Mouse (Mus musculus) embryonic facial prominence, embryonic 12.5 days (tissue): ENCODE measurements at regions not wholly inside any gene's neighbourhood (a gene's known extent, or its start where the extent isn't known, plus 50 kb on each side); places are given as distances from the start of the nearest gene placed in this dataset.

ENCODE experiments used
- ATAC-seq: fragments of 200-750 bp; cut with Nextera tagmentation; 2 replicates; pipeline ENCODE4 v1.8.0; 2017; ENCODE audit not compliant: insufficient number of reproducible peaks, insufficient read depth, low FRiP score, low TSS enrichment
- H3K27ac ChIP-seq: fragments of 300-500 bp; sonication (generic); 2 replicates; pipeline ENCODE4 v1.5.1; 2016; ENCODE audit warnings: mild to moderate bottlenecking
- H3K27me3 ChIP-seq: fragments of 300-500 bp; sonication (generic); 2 replicates; pipeline ENCODE4 v1.6.1; 2016; ENCODE audit warnings: mild to moderate bottlenecking, moderate library complexity
- H3K36me3 ChIP-seq: fragments of 300-500 bp; sonication (generic); 2 replicates; pipeline ENCODE4 v1.6.1; 2016; ENCODE audit warnings: mild to moderate bottlenecking
- H3K4me1 ChIP-seq: fragments of 300-500 bp; sonication (generic); 2 replicates; pipeline ENCODE4 v1.6.1; 2016
- H3K4me2 ChIP-seq: fragments of 300-500 bp; sonication (generic); replicated peaks from 2 replicates; pipeline ENCODE4 v1.6.1; 2016; ENCODE audit warnings: mild to moderate bottlenecking, moderate library complexity
- H3K4me3 ChIP-seq: fragments of 300-500 bp; sonication (generic); 2 replicates; pipeline ENCODE4 v1.5.1; 2016; ENCODE audit warnings: mild to moderate bottlenecking
- H3K9ac ChIP-seq: fragments of 300-500 bp; sonication (generic); 2 replicates; pipeline ENCODE4 v1.6.1; 2016; ENCODE audit warnings: mild to moderate bottlenecking, moderate library complexity
- H3K9me3 ChIP-seq: fragments of 300-500 bp; sonication (generic); 2 replicates; pipeline ENCODE4 v1.6.1; 2016; ENCODE audit warnings: mild to moderate bottlenecking, moderate library complexity
- WGBS: fragments of 180-500 bp; shearing (Covaris S2); methylation state at CpG from one replicate; pipeline ENCODE4 v1.1.7; 2016; 5-methylcytosine and 5-hydroxymethylcytosine counted together

- H3K4me1 ChIP-seq: no peaks in the 10 kb centered on the region
- no peak overlapping the region for H3K4me3 ChIP-seq
- H3K4me2 ChIP-seq: no peak overlapping the region
- WGBS: 79% methylated on average over 1 of the region's 1 CpGs
- no peaks in the 10 kb centered on the region for H3K27me3 ChIP-seq
- H3K36me3 ChIP-seq: no peaks in the 10 kb centered on the region
- H3K27ac ChIP-seq: no peak overlapping the region
- ATAC-seq: no peak
- no peaks in the 10 kb centered on the region for H3K9me3 ChIP-seq
- H3K9ac ChIP-seq: no peak overlapping the region
Observed at GRCm38 (mm10) chr11:56148956-56149355, 108.1 kb upstream of the Nmur2 start.

- no peaks in the 10 kb centered on the region for H3K36me3 ChIP-seq
- ATAC-seq: no peak
- H3K27me3 ChIP-seq: no peaks in the 10 kb centered on the region
- no peak overlapping the region for H3K4me2 ChIP-seq
- H3K27ac ChIP-seq: no peak overlapping the region
- no peak overlapping the region for H3K9ac ChIP-seq
- no peaks in the 10 kb centered on the region for H3K4me1 ChIP-seq
- H3K9me3 ChIP-seq: no peaks in the 10 kb centered on the region
- H3K4me3 ChIP-seq: no peak overlapping the region
- WGBS: 62% methylated on average over 5 of the region's 5 CpGs
Observed at GRCm38 (mm10) chr11:56146708-56147107, 105.9 kb upstream of the Nmur2 start.

- Histone ChIP-seq H3K4me3 (no peak overlapping the region), H3K4me1 (0 out of 2 replicates have a peak, but pooled peaks cover 2% of the 10 kb centered on the region), H3K4me2 (no peak overlapping the region), H3K36me3 (no peaks in the 10 kb centered on the region), H3K9ac (no peak overlapping the region), H3K27ac (no peak overlapping the region), H3K9me3 (no peaks in the 10 kb centered on the region), H3K27me3 (no peaks in the 10 kb centered on the region)
- no peak for ATAC-seq
- 37% methylated on average over 15 of the region's 15 CpGs for WGBS
Observed at GRCm38 (mm10) chr11:56131339-56131823, 90.6 kb upstream of the Nmur2 start.

- H3K27me3 ChIP-seq: no peaks in the 10 kb centered on the region; the same call in 1 of the 2 replicates
- no peak overlapping the region for H3K4me2 ChIP-seq
- no peak for ATAC-seq
- no peaks in the 10 kb centered on the region for H3K36me3 ChIP-seq
- H3K4me1 ChIP-seq: no peaks in the 10 kb centered on the region
- H3K9ac ChIP-seq: no peak overlapping the region
- H3K9me3 ChIP-seq: no peaks in the 10 kb centered on the region
- no peak overlapping the region for H3K4me3 ChIP-seq
- H3K27ac ChIP-seq: no peak overlapping the region
- WGBS: 40% methylated on average over 12 of the region's 12 CpGs
Observed at GRCm38 (mm10) chr11:56116553-56117232, 75.9 kb upstream of the Nmur2 start.

- H3K4me3 ChIP-seq: no peak overlapping the region
- no peaks in the 10 kb centered on the region for H3K36me3 ChIP-seq
- no peak overlapping the region for H3K27ac ChIP-seq
- H3K9me3 ChIP-seq: no peaks in the 10 kb centered on the region
- no peak overlapping the region for H3K4me2 ChIP-seq
- no peak for ATAC-seq
- no peaks in the 10 kb centered on the region for H3K4me1 ChIP-seq
- no peak overlapping the region for H3K9ac ChIP-seq
- WGBS: 12% methylated on average over 3 of the region's 3 CpGs
- H3K27me3 ChIP-seq: no peaks in the 10 kb centered on the region
Observed at GRCm38 (mm10) chr11:56107929-56108328, 67.1 kb upstream of the Nmur2 start.

- Histone ChIP-seq H3K9ac (no peak overlapping the region), H3K27me3 (no peaks in the 10 kb centered on the region), H3K4me3 (no peak overlapping the region), H3K4me1 (no peaks in the 10 kb centered on the region), H3K36me3 (no peaks in the 10 kb centered on the region), H3K27ac (no peak overlapping the region), H3K9me3 (no peaks in the 10 kb centered on the region), H3K4me2 (no peak overlapping the region)
- 31% methylated on average over 4 of the region's 4 CpGs for WGBS
- no peak for ATAC-seq
Observed at GRCm38 (mm10) chr11:56105632-56106031, 64.8 kb upstream of the Nmur2 start.

- no peaks in the 10 kb centered on the region for H3K36me3 ChIP-seq
- H3K4me1 ChIP-seq: no peaks in the 10 kb centered on the region
- no peaks in the 10 kb centered on the region for H3K27me3 ChIP-seq
- ATAC-seq: no peak
- no peak overlapping the region for H3K9ac ChIP-seq
- 29% methylated on average over 2 of the region's 2 CpGs for WGBS
- H3K4me2 ChIP-seq: no peak overlapping the region
- no peak overlapping the region for H3K27ac ChIP-seq
- no peaks in the 10 kb centered on the region for H3K9me3 ChIP-seq
- H3K4me3 ChIP-seq: no peak overlapping the region
Observed at GRCm38 (mm10) chr11:56092891-56093290, 52.1 kb upstream of the Nmur2 start.
